Mouse (Mus musculus): ENCODE measurements around the gene Pkd1. TPM values are rescaled to one million over a fixed set of nuclear protein-coding genes. Genes with fewer than 3 reads are reported as not detected.

Gene Pkd1
- total and polyA plus RNA-seq, 3 experiments = 2.8 to 13.4 (median 8.3) TPM

DNA sequence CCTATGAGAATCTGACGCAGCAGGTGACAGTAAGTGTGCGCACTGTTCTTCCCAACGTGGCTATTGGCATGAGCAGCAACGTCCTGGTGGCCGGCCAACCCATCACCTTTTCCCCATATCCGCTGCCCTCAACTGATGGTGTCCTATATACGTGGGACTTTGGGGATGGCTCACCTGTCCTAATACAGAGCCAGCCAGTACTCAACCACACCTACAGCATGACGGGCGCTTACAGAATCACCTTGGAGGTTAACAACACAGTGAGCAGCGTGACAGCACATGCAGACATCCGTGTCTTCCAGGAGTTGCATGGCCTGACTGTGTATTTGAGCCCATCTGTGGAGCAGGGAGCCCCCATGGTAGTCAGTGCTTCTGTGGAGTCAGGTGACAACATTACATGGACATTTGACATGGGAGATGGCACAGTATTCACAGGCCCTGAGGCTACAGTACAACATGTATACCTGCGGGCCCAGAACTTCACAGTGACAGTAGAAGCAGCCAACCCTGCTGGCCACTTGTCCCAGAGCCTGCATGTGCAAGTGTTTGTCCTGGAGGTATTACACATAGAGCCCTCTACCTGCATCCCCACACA, 23.1 kb downstream of the Pkd1 start:
- H3K36me3 ChIP-seq (replicated peaks in 1 of 2; ENCODE audit: control insufficient read depth in 1 of 2, insufficient read depth in 1 of 2, low read length in 1 of 2) = peaks cover 50 to 96% of the 10 kb centered on the region in 2 experiments

DNA sequence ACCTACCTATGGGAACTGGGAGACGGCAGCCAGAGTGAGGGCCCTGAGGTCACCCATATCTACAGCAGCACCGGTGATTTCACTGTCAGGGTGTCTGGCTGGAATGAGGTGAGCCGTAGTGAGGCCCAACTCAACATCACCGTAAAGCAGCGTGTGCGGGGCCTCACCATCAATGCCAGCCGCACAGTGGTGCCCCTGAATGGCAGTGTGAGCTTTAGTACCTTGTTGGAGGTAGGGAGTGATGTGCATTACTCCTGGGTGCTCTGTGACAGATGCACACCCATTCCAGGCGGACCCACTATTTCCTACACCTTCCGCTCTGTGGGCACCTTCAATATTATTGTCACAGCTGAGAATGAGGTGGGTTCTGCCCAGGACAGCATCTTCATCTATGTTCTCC, 24.2 kb downstream of the Pkd1 start:
- Histone ChIP-seq H3K9ac (ENCODE audit: insufficient read depth, low read depth) (no peak overlapping the region), H3K4me1 (ENCODE audit: control insufficient read depth in 1 of 2, insufficient read depth in 2 of 2) (peaks cover 2 to 19% of the 10 kb centered on the region in 2 experiments; a peak in 2 of 4 replicates), H3K27ac (ENCODE audit: insufficient read depth, low read depth) (no peak overlapping the region), H3K27me3 (replicated peaks) (no peaks in the 10 kb centered on the region), H3K4me3 (replicated peaks in 1 of 3; ENCODE audit: low read depth in 2 of 3, low read length in 2 of 3, poor library complexity in 1 of 3) (no peak overlapping the region), H3K9me3 (replicated peaks; ENCODE audit: low read length) (no peaks in the 10 kb centered on the region), H3K79me2 (replicated peaks; ENCODE audit: control insufficient read depth, extremely low read depth, insufficient read depth, poor library complexity, severe bottlenecking) (no peaks in the 10 kb centered on the region), H3K36me3 (replicated peaks in 1 of 2; ENCODE audit: control insufficient read depth in 1 of 2, insufficient read depth in 1 of 2, low read length in 1 of 2) (peaks cover 60 to 97% of the 10 kb centered on the region in 2 experiments), H3K4me2 (ENCODE audit: insufficient read depth, low read depth, poor library complexity, severe bottlenecking) (no peak overlapping the region)
- no peak for DNase-seq (ENCODE audit: extremely low read depth)
- in situ Hi-C loops (cut with MboI; ENCODE audit: low pct_ligation_motif_present, low pct_unique_long_range_greater_than_20kb, low sequenced_read_pairs) = no loop called here
- no peak for TF ChIP-seq ZNF384 (IDR thresholded peaks at IDR 0.05; ENCODE audit: low read depth, low read length)
- TF ChIP-seq KAT2A (IDR thresholded peaks at IDR 0.05; ENCODE audit: insufficient replicate concordance, low read length) = no peak
- TF ChIP-seq IRF4 (IDR thresholded peaks at IDR 0.05; ENCODE audit: low read depth, low read length) = no peak
- dilution Hi-C loops (cut with MboI; ENCODE audit: extremely low pct_ligation_motif_present, extremely low pct_unique_long_range_greater_than_20kb, low sequenced_read_pairs) = no loop called here

More for the DNA sequence above, 23.1 kb downstream of the Pkd1 start:
- DNase-seq (ENCODE audit: extremely low read depth) = no peak
- H3K27ac ChIP-seq (ENCODE audit: insufficient read depth, low read depth) = no peak overlapping the region
- TF ChIP-seq BHLHE40 (IDR thresholded peaks at IDR 0.05; ENCODE audit: low read depth, low read length) (no peak), SMC3 (IDR thresholded peaks at IDR 0.05; ENCODE audit: low read depth, low read length) (no peak), NELFE (IDR thresholded peaks at IDR 0.05; ENCODE audit: low read depth, low read length) (no peak), SIN3A (IDR thresholded peaks at IDR 0.05; ENCODE audit: low read length) (no peak), E2F4 (IDR thresholded peaks at IDR 0.05; ENCODE audit: insufficient replicate concordance, low read depth, low read length) (no peak), HCFC1 (IDR thresholded peaks at IDR 0.05; ENCODE audit: low read depth, low read length) (no peak), EP300 (IDR thresholded peaks at IDR 0.05; ENCODE audit: low read length) (no peak), ELF1 (IDR thresholded peaks at IDR 0.05; ENCODE audit: low read depth, low read length) (no peak), MAFK (IDR thresholded peaks at IDR 0.05; ENCODE audit: insufficient replicate concordance, low read length) (no peak), POLR2A (IDR thresholded peaks at IDR 0.05; ENCODE audit: low read depth, low read length) (no peak)
- H3K27me3 ChIP-seq (replicated peaks) = no peaks in the 10 kb centered on the region
- H3K4me3 ChIP-seq (replicated peaks in 1 of 3; ENCODE audit: low read depth in 2 of 3, low read length in 2 of 3, poor library complexity in 1 of 3) = no peak overlapping the region
- dilution Hi-C loops (cut with MboI; ENCODE audit: extremely low pct_ligation_motif_present, extremely low pct_unique_long_range_greater_than_20kb, low sequenced_read_pairs) = no loop called here
- H3K9me3 ChIP-seq (replicated peaks; ENCODE audit: low read length) = no peaks in the 10 kb centered on the region
- no peak overlapping the region for H3K9ac ChIP-seq (ENCODE audit: insufficient read depth, low read depth)
- no peaks in the 10 kb centered on the region for H3K79me2 ChIP-seq (replicated peaks; ENCODE audit: control insufficient read depth, extremely low read depth, insufficient read depth, poor library complexity, severe bottlenecking)
- no peak overlapping the region for H3K4me2 ChIP-seq (ENCODE audit: insufficient read depth, low read depth, poor library complexity, severe bottlenecking)
- in situ Hi-C loops (cut with MboI; ENCODE audit: low pct_ligation_motif_present, low pct_unique_long_range_greater_than_20kb, low sequenced_read_pairs) = no loop called here
- peaks cover 2 to 15% of the 10 kb centered on the region in 2 experiments; a peak in 2 of 4 replicates for H3K4me1 ChIP-seq (ENCODE audit: control insufficient read depth in 1 of 2, insufficient read depth in 2 of 2)

DNA sequence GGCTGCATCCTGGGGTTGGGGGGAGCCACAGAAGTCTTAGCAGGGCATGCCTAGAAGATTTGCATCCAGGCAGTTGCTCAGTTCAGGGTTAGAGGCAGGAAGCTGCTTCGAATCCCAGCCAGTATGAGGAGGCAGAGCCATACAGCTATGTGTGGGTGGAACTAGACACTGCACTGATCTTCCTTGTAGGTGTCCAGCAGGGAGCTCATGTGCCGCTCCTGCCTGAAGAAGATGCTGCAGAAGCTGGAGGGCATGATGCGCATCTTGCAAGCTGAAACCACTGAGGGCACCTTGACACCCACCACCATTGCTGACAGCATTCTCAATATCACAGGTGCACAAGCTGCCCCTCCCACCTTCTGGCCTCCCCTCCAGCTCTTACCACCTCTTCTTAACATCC, 29.9 kb downstream of the Pkd1 start:
- Histone ChIP-seq H3K9ac (ENCODE audit: insufficient read depth, low read depth) (no peak overlapping the region), H3K79me2 (replicated peaks; ENCODE audit: control insufficient read depth, extremely low read depth, insufficient read depth, poor library complexity, severe bottlenecking) (no peaks in the 10 kb centered on the region), H3K27me3 (replicated peaks) (no peaks in the 10 kb centered on the region), H3K4me3 (replicated peaks in 1 of 3; ENCODE audit: low read depth in 2 of 3, low read length in 2 of 3, poor library complexity in 1 of 3) (no peak overlapping the region), H3K36me3 (replicated peaks in 1 of 2; ENCODE audit: control insufficient read depth in 1 of 2, insufficient read depth in 1 of 2, low read length in 1 of 2) (peaks cover 56 to 74% of the 10 kb centered on the region in 2 experiments), H3K27ac (ENCODE audit: insufficient read depth, low read depth) (no peak overlapping the region), H3K4me1 (ENCODE audit: control insufficient read depth in 1 of 2, insufficient read depth in 2 of 2) (peaks cover 6 to 69% of the 10 kb centered on the region in 2 experiments), H3K9me3 (replicated peaks; ENCODE audit: low read length) (no peaks in the 10 kb centered on the region), H3K4me2 (ENCODE audit: insufficient read depth, low read depth, poor library complexity, severe bottlenecking) (no peak overlapping the region)
- no peak for TF ChIP-seq MAX (IDR thresholded peaks at IDR 0.05; ENCODE audit: low read length)
- no peak for TF ChIP-seq ELF1 (IDR thresholded peaks at IDR 0.05; ENCODE audit: low read depth, low read length)
- no peak for TF ChIP-seq GABPA (IDR thresholded peaks at IDR 0.05; ENCODE audit: insufficient replicate concordance, low read depth, low read length)
- no peak for TF ChIP-seq KAT2A (IDR thresholded peaks at IDR 0.05; ENCODE audit: insufficient replicate concordance, low read length)
- no peak for TF ChIP-seq ZMIZ1 (IDR thresholded peaks at IDR 0.05; ENCODE audit: low read depth, low read length)
- no peak for TF ChIP-seq TBP (conservative IDR thresholded peaks at IDR 0.05; ENCODE audit: low read depth, low read length)
- TF ChIP-seq IRF4 (IDR thresholded peaks at IDR 0.05; ENCODE audit: low read depth, low read length) = no peak
- no peak for TF ChIP-seq UBTF (IDR thresholded peaks at IDR 0.05; ENCODE audit: low read depth, low read length)
- TF ChIP-seq POLR2AphosphoS2 (IDR thresholded peaks at IDR 0.05; ENCODE audit: low read depth, low read length) = no peak
- no peak for TF ChIP-seq MAZ (IDR thresholded peaks at IDR 0.05; ENCODE audit: low read depth, low read length)
- no peak for TF ChIP-seq JUN (IDR thresholded peaks at IDR 0.05; ENCODE audit: insufficient read depth, low read depth, low read length)
- no peak for TF ChIP-seq ETS1 (conservative IDR thresholded peaks at IDR 0.05; ENCODE audit: low read depth, low read length)
- no peak for TF ChIP-seq MYC (IDR thresholded peaks at IDR 0.05; ENCODE audit: low read depth, low read length)
- DNase-seq (ENCODE audit: extremely low read depth) = no peak
- dilution Hi-C loops (cut with MboI; ENCODE audit: extremely low pct_ligation_motif_present, extremely low pct_unique_long_range_greater_than_20kb, low sequenced_read_pairs) = no loop called here
- in situ Hi-C loops (cut with MboI; ENCODE audit: low pct_ligation_motif_present, low pct_unique_long_range_greater_than_20kb, low sequenced_read_pairs) = loop anchor here (5.0 kb wide), 1 partner anchor 37 kb away; no protein-coding TSS in a partner anchor
